Mouse (Mus musculus): Measurements from ENCODE around the gene Dhtkd1.

GRCm38 (mm10) chr2:5950305-5950704 is 7.7 kb upstream of the Dhtkd1 start:
- TF ChIP-seq CTCF (IDR thresholded peaks at IDR 0.05; ENCODE audit: borderline replicate concordance, insufficient read depth, low read depth, low read length) (no peak), POLR2A (IDR thresholded peaks at IDR 0.05; ENCODE audit: borderline replicate concordance, insufficient read depth, low read length) (no peak)

All from cerebellum, adult 2 months (tissue).